Mouse (Mus musculus) bone marrow, adult 2 months (tissue): ENCODE results near the gene Cyp2c55. TPM values are rescaled to one million over a fixed set of nuclear protein-coding genes. Genes with fewer than 3 reads are reported as not detected.

Experiments used
- H3K27ac ChIP-seq: fragments of 200-500 bp; 2 replicates; pipeline ENCODE4 v1.5.1; 2012; ENCODE audit warnings: low read depth, mild to moderate bottlenecking, control low read depth, inconsistent platforms, low read length; ENCODE audit not compliant: control insufficient read depth, poor library complexity, insufficient read depth
- H3K4me1 ChIP-seq: fragments of 200-500 bp; 2 replicates; pipeline ENCODE4 v1.6.1; 2011; ENCODE audit warnings: low read length; ENCODE audit not compliant: control insufficient read depth, insufficient read depth
- H3K4me3 ChIP-seq: fragments of 200-500 bp; replicated peaks from 2 replicates; pipeline ENCODE3; 2011; ENCODE audit warnings: mild to moderate bottlenecking, low read depth, low read length, control low read depth; ENCODE audit not compliant: control insufficient read depth
- CTCF ChIP-seq: fragments of 200-500 bp; IDR thresholded peaks from 2 replicates; pipeline ENCODE4 v1.5.1; 2011; ENCODE audit warnings: low read length, control low read depth; ENCODE audit not compliant: control insufficient read depth, insufficient read depth
- POLR2A ChIP-seq: fragments of 200-500 bp; IDR thresholded peaks from 2 replicates; pipeline ENCODE4 v1.6.1; 2011; ENCODE audit warnings: low read depth, mild to moderate bottlenecking, control low read depth, low read length, borderline replicate concordance; ENCODE audit not compliant: control insufficient read depth
- WGBS: fragments of 180-500 bp; shearing (Covaris S2); methylation state at CpG from one replicate; pipeline ENCODE4 v1.1.7; 2018; 5-methylcytosine and 5-hydroxymethylcytosine counted together
- polyA plus RNA-seq: library from polyadenylated mRNA; stranded (reverse); fragments of >200 nt; gene quantifications from 2 replicates; pipeline ENCODE4 v1.2.4, GENCODE M21; 2011; ENCODE audit warnings: low replicate concordance; ENCODE audit not compliant: missing spikeins, insufficient read depth, insufficient read length

The Cyp2c55 gene
- not detected in 2 replicates for polyA plus RNA-seq

DNA sequence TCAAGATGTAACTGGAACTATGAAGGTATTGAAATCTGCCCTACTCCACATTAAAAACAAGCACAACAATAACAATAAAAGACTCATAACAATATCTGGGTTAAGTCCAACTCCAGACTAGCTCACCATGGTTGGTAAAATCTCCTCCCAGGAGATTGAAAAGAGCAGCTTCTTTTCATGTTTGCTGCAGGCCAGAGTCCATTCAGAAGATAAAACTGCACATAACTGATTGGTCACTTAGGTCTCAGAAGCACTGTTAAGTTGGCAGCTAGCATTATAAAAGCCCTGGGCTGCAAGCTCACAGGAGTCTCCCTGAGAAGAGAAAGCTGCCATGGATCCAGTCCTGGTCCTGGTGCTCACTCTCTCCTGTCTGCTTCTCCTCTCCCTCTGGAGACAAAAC is at the start of gene Cyp2c55:
Gene Cyp2c55 (plus strand): TSS at position 305 of the 400 bp plus-strand sequence.
- TF ChIP-seq POLR2A = no peak
- no peak for TF ChIP-seq CTCF
- H3K4me3 ChIP-seq = no peak within 1 kb of the TSS
- no peak within 1 kb of the TSS for H3K27ac ChIP-seq
- H3K4me1 ChIP-seq = no peaks in the 10 kb centered on the region

DNA sequence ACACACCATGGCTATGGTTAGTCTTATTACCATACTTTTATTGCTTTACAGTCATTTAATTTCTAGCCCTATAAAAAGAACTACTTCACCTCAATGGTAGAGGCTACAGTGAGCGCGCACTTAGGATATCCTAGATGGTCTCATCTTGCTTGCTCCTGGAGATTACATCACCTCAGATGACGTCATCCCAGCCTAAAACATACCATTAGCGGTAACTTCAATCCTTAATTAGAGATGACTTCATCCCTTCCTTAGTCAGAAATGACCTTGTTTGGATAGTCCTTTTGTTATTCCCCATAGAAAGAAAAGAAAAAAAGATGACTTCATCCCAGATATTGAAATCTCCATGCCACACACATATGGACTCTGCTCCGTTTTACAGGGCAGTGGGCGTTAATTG is 36.1 kb upstream of the Cyp2c55 start:
- H3K4me1 ChIP-seq = no peaks in the 10 kb centered on the region
- TF ChIP-seq POLR2A (no peak), CTCF (no peak)
- no peak overlapping the region for H3K27ac ChIP-seq
- WGBS = 86% methylated on average over 6 of the region's 6 CpGs
- no peak overlapping the region for H3K4me3 ChIP-seq

DNA sequence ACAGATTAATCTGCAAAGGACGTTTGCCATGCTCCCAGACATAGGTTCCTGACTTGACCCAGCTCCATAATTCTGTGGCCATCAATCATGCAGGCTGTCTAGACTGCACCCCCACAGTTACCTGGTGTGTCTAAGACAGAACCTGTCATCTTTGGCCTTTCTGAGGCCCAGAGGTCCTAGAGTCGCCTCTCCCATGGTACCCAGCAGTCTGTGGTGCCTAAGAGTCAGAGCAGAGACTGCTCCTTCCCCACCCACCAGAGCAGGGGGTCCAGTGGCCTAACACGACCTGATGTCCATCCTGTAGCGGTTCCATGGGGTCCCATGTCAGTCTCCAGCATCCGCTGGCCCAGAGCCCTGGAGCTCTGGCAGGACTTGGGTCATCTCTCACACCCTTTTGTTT is 34.2 kb upstream of the Cyp2c55 start:
- TF ChIP-seq POLR2A (no peak), CTCF (no peak)
- Histone ChIP-seq H3K4me1 (no peaks in the 10 kb centered on the region), H3K4me3 (no peak overlapping the region), H3K27ac (no peak overlapping the region)
- 78% methylated on average over 5 of the region's 5 CpGs for WGBS

DNA sequence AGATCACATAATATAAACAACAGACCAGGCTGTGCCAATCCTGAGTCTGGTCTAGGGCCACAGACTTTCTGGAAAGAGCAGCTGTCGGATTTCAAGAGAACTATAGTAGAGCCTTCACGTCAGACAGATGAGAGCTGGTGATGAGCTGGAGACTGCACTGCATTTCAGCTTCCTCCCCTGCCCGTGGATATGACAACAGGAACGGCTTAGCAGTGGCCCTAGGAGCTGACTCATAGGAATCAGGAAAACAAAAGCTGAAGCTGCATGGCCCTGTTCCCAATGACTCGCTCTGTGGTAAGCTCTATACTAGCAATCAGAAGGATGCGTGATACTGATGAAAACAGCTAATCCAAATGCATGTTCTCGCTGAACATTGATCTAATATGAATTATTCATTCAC is 33.2 kb upstream of the Cyp2c55 start:
- WGBS = 35% methylated on average over 7 of the region's 7 CpGs
- Histone ChIP-seq H3K4me1 (no peaks in the 10 kb centered on the region), H3K4me3 (no peak overlapping the region), H3K27ac (no peak overlapping the region)
- no peak for TF ChIP-seq POLR2A
- TF ChIP-seq CTCF = no peak

DNA sequence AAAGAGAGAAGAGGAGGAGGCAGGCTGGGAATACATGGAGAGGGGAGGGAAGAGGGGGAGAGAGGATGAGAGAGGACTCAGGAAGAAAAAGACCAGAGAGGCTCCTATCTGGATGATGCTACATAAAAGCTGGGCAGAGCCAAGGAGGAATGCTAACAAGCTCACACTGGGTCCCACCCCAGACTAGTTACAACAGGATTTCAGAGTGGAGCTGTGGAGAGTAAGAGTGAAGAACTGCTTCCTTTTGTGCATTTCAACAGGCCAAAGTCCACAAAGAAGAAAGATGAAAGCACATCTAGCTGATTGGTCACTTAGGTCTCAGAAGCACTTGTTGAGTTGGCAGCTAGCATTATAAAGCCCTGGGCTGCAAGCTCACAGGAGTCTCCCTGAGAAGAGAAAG is 30.6 kb upstream of the Cyp2c55 start:
- Histone ChIP-seq H3K4me3 (no peak overlapping the region), H3K4me1 (no peaks in the 10 kb centered on the region), H3K27ac (no peak overlapping the region)
- TF ChIP-seq POLR2A = no peak

DNA sequence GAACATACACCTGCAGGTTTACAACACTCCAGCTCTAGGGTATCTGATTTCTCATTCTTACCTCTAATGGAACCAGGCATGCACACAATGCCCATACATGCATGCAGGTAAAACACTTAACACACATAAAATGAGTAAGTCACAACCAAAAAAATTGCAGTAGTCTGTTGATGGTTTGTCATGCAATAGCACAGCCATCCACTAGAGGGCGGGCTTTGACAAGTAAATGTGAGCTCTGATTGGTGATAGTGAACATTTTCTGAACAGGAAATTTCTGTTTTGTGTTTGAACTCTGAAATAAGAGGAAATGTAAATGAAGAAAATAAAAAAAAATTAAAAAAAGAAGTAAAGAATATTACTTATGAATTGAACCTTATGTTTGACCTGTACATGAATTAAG is 24.9 kb upstream of the Cyp2c55 start:
- Histone ChIP-seq H3K4me3 (no peak overlapping the region), H3K4me1 (no peaks in the 10 kb centered on the region), H3K27ac (no peak overlapping the region)
- 0% methylated on average over 1 of the region's 1 CpGs for WGBS
- TF ChIP-seq POLR2A (no peak), CTCF (no peak)

DNA sequence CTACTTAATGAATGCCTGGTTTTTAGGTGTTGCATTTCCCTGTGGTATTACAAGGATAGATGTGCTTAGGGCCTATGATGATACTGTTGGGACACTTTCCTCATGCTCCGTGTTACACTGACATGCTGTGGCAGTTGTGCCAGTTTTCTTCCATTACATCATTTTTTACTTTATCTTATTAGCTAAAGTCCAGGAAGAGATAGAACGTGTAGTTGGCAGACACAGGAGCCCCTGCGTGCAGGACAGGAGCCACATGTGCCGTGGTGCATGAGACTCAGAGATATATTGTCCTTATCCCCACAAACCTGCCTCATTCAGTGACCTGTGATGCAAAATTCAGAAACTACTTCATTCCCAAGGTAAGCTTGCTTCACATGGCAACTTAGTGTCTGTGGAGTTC is 8.6 kb upstream of the Cyp2c55 start:
- Histone ChIP-seq H3K4me3 (no peak overlapping the region), H3K4me1 (no peaks in the 10 kb centered on the region), H3K27ac (no peak overlapping the region)
- 77% methylated on average over 4 of the region's 4 CpGs for WGBS
- TF ChIP-seq POLR2A = no peak
- no peak for TF ChIP-seq CTCF

DNA sequence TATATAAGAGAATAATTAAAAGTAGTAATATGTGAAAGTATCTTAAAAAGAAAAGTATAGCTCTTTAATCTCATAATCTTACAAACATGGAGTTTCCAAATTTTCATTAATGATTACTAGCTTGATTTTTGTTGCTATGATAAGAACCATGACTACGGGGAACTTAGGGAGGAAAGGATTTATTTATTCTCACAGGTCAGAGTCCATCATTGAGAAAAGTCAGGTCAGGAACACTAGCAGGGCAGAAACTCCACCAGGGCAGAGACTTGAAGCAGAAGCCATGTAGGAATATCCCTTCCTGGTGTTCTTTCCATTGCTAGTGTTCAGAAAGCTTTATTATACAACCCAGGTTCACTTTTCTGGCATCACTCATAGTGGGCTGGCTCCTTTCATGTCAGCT is 8.1 kb upstream of the Cyp2c55 start:
- H3K27ac ChIP-seq = no peak overlapping the region
- H3K4me3 ChIP-seq = no peak overlapping the region
- 78% methylated on average over 1 of the region's 1 CpGs for WGBS
- no peak for TF ChIP-seq CTCF
- no peak for TF ChIP-seq POLR2A
- no peaks in the 10 kb centered on the region for H3K4me1 ChIP-seq

DNA sequence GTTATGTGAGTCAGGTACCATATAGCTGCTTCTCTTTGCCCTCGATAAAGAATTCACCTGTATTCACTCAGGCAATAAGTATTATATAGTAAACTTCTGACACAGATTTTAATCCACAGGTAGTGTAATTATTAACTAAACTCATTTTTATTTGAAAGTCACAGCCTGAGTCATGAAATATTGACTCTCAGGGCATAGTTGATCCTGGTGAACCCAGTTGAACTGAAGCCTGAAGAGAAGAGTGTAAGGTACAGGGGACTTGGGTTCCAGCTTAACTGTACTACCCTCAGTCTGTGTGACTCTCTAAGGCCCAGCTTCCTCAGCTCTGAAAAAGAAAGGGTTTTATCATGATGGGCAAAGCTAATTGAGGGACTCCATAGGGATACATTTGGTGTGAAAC is 1.7 kb upstream of the Cyp2c55 start:
- Histone ChIP-seq H3K4me1 (no peaks in the 10 kb centered on the region), H3K4me3 (no peak overlapping the region), H3K27ac (no peak overlapping the region)
- no peak for TF ChIP-seq POLR2A
- no peak for TF ChIP-seq CTCF
- WGBS = 78% methylated on average over 1 of the region's 1 CpGs

DNA sequence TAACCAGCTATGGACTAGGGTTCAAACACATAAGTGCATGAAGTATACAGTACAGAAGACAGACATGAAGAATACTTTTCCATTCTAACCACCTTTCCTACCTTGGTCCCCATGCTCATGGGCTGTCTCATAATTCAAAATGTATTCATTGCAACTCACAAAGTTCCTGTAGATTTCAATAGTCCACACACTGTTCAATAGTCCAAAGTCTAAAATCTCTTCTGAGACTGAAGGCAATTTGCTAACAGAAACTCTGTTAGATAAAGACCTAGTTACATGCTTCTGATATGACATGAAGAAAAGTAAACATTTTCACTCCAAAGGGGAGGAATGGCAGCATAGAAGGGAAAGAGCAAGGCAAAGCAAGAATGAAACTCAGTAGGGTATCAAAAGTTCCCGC is 51.1 kb downstream of the Cyp2c55 start:
- 85% methylated on average over 1 of the region's 1 CpGs for WGBS
- H3K4me1 ChIP-seq = no peaks in the 10 kb centered on the region
- no peak overlapping the region for H3K4me3 ChIP-seq
- no peak overlapping the region for H3K27ac ChIP-seq
- TF ChIP-seq POLR2A (no peak), CTCF (no peak)
